16 mouse cellular contexts compared by ENCODE assay signal in genomic region chr4:130013111-130013510, GRCm38 (mm10). TPM values are rescaled to one million over a fixed set of nuclear protein-coding genes. Genes with fewer than 3 reads are reported as not detected.
DNase-seq lines count a peak whose midpoint lies in the region; ATAC-seq lines count a peak whose summit lies in the region.
"Had no signal": no experiment of that assay in that cellular context is flagged by ENCODE, and none has a peak within 500 bp of the region (broad histone marks: within the 10 kb centered on the region; RNA-seq: fewer than 3 reads in every experiment).

No protein-coding gene starts in this region.

- H3K27me3 ChIP-seq in limb, embryonic 13.5 days: peaks cover 60% of the 10 kb centered on the region
- peaks cover 89% of the 10 kb centered on the region for H3K27me3 ChIP-seq in limb, embryonic 10.5 days (ENCODE audit: low read depth, poor library complexity, severe bottlenecking)

- no peak overlapping the region for H3K4me3 ChIP-seq in limb, embryonic 13.5 days
- H3K4me3 ChIP-seq in limb, embryonic 10.5 days: no peak overlapping the region
- H3K4me3 ChIP-seq: forebrain, embryonic 12.5 days had no signal

- H3K4me2 ChIP-seq in limb, embryonic 13.5 days (replicated peaks): no peak overlapping the region
- H3K4me2 ChIP-seq: forebrain, embryonic 12.5 days; liver, embryonic 11.5 days had no signal

- peak; percentile 59 for ATAC-seq in frontal cortex, adult (ENCODE audit: low TSS enrichment)
- ATAC-seq in limb, embryonic 13.5 days (ENCODE audit: low FRiP score, low read depth): no peak

- no peaks in the 10 kb centered on the region for H3K9me3 ChIP-seq in limb, embryonic 13.5 days
- no peaks in the 10 kb centered on the region for H3K9me3 ChIP-seq in limb, embryonic 10.5 days (replicated peaks)
- H3K9me3 ChIP-seq: forebrain, embryonic 12.5 days; G1E had no signal

- H3K36me3 ChIP-seq in limb, embryonic 13.5 days: peaks cover 48% of the 10 kb centered on the region
- H3K36me3 ChIP-seq in limb, embryonic 10.5 days: no peaks in the 10 kb centered on the region
- H3K36me3 ChIP-seq: G1E had no signal

- no peaks in the 10 kb centered on the region for H3K4me1 ChIP-seq in limb, embryonic 13.5 days
- peaks cover 39% of the 10 kb centered on the region for H3K4me1 ChIP-seq in limb, embryonic 10.5 days

- peak overlapping the region; percentile 8; the same call in 1 of the 2 replicates for H3K9ac ChIP-seq in limb, embryonic 13.5 days
- H3K9ac ChIP-seq: forebrain, embryonic 12.5 days had no signal

- WGBS in limb, embryonic 13.5 days: 66% methylated on average over 10 of the region's 10 CpGs
- WGBS in limb, embryonic 10.5 days: 66% methylated on average over 10 of the region's 10 CpGs

- DNase-seq in frontal cortex, postnatal 14 days (ENCODE audit: low spot score in 2 of 2): no peak
- DNase-seq in limb, embryonic 10.5 days (ENCODE audit: low spot score): no peak
- peak; percentile 91 for DNase-seq in layer of hippocampus, adult 9-11 months
- DNase-seq in right cerebral cortex, adult 2 months (ENCODE audit: low spot score in 2 of 2): peak; percentile 85 to 89
- no peak for DNase-seq in cerebellum, postnatal 14 days
- DNase-seq in spleen, adult 18-20 months: no peak
- DNase-seq: adrenal gland, postnatal 14 days; gastrocnemius, postnatal 10 days; heart, postnatal 10 days; kidney, postnatal 25 days had no signal

- no peak overlapping the region for H3K27ac ChIP-seq in limb, embryonic 13.5 days
- H3K27ac ChIP-seq in limb, embryonic 10.5 days: no peak overlapping the region
- H3K27ac ChIP-seq: forebrain, embryonic 12.5 days; stomach, postnatal 0 days had no signal

RNA-seq across cellular contexts. Expression of gene Adgrb2, which starts 28.4 kb away (rescaled TPM):
- polyA plus RNA-seq in limb, embryonic 13.5 days (2015; fragmentation: Nextera tagmentation; extraction: Ambion mirVana): 4.0 and 4.8 TPM in 2 replicates
- 0.45 and 0.84 TPM in 2 replicates for polyA plus RNA-seq in limb, embryonic 10.5 days (2016; fragmentation: Nextera tagmentation; extraction: Ambion mirVana)
- polyA plus RNA-seq: G1E had no signal

RNA-seq across cellular contexts. Expression of gene Col16a1, which starts 34.5 kb away (rescaled TPM):
- 64.6 and 65.8 TPM in 2 replicates for polyA plus RNA-seq in limb, embryonic 13.5 days (2015; fragmentation: Nextera tagmentation; extraction: Ambion mirVana)
- polyA plus RNA-seq in limb, embryonic 10.5 days (2016; fragmentation: Nextera tagmentation; extraction: Ambion mirVana): 3.9 and 10.2 TPM in 2 replicates
- polyA plus RNA-seq: G1E had no signal

Comparison
In these comparisons a context has a peak if more than half of its experiments do, and no peak if none do; other contexts are left out.
1. DNase-seq: peak in layer of hippocampus, adult 9-11 months (single experiment) and right cerebral cortex, adult 2 months (2 of 2); none in frontal cortex, postnatal 14 days (0 of 2), limb, embryonic 10.5 days (single experiment), cerebellum, postnatal 14 days (0 of 2) and spleen, adult 18-20 months (0 of 2).